Mouse (Mus musculus) splenic B cell, adult 2 months (primary cell): ENCODE results near the gene Rfx6.

ENCODE experiments used
- DNase-seq: peaks from one replicate; pipeline ENCODE4 v3.0.0-alpha.2; 2011; ENCODE audit warnings: low read depth, low spot score
- H3K27me3 ChIP-seq: 2 replicates; pipeline ENCODE4 v1.6.1; 2012; ENCODE audit warnings: mild to moderate bottlenecking, low read length, moderate library complexity, mixed read lengths; ENCODE audit not compliant: control insufficient read depth, poor library complexity, insufficient read depth, severe bottlenecking
- H3K36me3 ChIP-seq: 2 replicates; pipeline ENCODE4 v1.6.1; 2012; ENCODE audit warnings: mild to moderate bottlenecking, low read length, moderate library complexity, mixed read lengths; ENCODE audit not compliant: control insufficient read depth, poor library complexity, insufficient read depth, severe bottlenecking

The Rfx6 gene

DNA sequence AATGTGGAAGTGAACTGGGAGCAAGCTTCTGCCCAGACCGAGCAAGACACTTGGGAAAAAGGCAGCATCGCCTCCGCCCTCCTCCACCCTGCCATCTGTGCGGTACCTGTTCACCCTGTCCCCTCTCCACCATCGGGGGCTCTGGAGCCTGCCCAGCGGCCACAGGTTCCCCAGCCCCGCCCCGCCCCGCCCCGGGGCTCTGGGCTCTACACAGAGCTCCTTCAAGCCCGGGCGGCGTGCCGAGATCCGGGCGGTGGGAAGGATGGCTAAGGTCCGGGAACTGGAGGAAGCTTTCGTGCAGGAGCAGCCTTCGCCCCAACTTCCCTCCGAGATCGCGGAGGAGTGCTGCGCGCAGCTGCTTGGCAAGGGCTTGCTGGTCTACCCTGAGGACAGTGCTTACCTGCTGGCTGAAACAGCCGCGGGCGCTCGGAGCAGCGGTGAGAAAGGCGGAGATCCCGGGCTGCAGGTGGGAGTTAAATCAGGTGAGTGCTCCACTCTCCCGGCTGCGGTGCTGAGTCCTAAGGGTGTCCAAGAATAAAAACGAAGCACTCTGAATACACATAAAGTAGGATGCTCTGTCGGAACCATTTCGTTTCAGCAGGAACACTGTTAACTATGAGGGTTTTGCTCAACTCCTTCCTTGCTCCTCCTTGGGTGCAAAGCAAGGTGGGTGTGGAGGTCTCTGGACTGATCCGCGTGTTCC, at the start of gene Rfx6:
Rfx6 (plus strand) TSS at position 209 of the 703 bp plus-strand sequence.
- no peaks in the 10 kb centered on the region for H3K27me3 ChIP-seq
- no peaks in the 10 kb centered on the region for H3K36me3 ChIP-seq
- no peak for DNase-seq

DNA sequence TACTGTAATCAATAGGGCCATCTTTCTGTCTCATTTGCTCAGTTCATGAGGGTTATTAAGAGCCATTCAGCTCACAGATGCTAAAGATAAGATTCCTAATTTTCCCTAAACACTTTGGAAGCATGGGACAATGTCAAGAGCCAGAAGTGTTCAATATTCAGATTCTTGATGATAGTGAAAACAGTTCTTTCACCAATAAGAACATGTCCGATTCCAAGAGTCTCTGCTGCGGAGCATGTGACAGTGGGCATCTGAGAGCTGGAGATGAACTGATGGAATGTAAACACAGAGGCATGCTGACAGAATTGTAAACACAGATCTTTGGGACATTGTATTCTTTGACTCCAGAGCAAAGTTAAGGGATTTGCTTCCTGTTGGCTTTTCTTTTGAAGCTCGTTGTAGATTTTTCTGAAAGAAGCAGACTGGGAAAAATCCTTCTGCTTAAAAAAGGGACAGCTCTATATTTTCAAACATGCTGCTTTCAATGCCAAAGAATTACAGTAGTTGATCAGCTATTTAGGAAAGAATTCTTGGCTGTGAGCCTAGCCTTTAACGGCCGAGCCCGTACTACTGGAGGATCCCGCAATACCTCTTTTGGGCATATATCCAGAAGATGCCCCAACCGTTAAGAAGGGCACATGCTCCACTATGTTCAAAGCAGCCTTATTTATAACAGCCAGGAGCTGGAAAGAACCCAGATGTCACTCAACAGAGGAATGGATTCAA, 46.0 kb upstream of the Rfx6 start, which contains the start of gene Gprc6a:
Gprc6a (minus strand) TSS at position 51 of the 726 bp plus-strand sequence.
- no peaks in the 10 kb centered on the region for H3K27me3 ChIP-seq
- H3K36me3 ChIP-seq, result no peaks in the 10 kb centered on the region
- DNase-seq, result no peak

DNA sequence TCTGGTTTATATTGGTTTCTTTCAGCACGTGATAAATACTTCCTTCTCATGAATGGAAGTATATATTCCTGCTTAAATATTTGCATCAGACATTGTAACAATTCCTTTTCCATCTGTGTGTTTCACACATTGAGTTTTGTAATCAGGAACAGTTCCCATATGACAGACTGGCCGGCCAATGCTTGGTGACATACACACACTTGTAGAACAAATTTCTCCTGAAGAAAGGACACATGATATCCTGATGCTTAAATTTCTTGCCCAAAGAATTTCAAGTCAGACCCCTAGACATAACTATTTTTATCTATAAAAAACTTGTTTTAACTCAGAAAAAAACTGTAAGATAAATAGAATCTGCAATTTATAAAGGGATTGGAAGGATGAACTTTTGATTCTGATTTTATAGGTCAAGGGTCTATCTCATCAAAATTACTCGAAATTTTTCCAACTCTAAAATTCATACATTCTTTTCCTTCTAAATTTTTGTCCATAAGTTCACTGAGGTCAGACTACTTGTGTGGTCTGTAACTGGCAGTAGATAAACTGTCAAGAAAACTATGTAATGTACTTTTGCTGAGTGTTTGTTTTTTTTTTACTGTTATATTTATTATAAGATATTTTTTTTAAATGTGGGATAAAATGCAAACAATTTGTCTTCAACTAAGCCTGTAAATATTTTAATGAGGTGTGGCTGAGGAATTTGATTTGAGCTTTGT, 27.9 kb upstream of the Rfx6 start:
- H3K36me3 ChIP-seq, result no peaks in the 10 kb centered on the region
- H3K27me3 ChIP-seq, result no peaks in the 10 kb centered on the region
- no peak for DNase-seq

DNA sequence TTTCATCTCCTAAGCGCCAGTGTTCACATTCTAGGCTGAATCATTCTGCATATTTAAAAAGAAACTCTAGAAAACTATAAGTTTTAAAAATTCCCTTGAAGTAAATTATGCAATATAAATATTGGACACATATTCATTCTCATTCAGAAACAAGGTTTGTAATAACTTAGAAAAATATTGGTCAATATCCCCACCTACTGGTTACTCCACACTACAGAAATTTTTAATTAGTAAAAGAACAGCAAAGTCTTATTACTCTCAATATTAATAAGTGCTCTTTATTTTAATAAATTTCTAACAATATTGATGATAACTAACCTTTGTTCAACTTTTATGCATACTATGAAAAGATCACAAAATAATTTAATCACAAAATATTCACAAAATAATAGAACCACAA, 20.2 kb upstream of the Rfx6 start:
- DNase-seq, result peak; percentile 4
- Histone ChIP-seq H3K27me3 (no peaks in the 10 kb centered on the region), H3K36me3 (no peaks in the 10 kb centered on the region)

DNA sequence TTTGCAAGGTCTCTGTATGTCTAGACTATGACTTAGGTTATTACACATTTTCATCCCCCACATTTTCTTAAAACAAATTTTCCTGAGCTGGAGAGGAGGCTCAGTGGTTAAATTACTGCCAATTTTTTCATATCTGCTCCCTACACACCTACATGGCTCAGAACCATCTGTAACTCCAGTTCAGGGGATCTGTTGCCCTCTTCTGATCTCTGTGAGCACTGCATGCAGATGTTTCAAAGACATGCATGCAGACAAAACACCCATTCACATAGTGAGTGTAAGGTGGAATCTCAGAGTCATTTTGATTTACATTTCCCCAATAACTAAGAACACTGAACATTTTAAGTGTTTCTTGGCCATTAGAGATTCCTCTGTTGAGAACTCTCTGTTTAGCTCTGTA, 8.2 kb upstream of the Rfx6 start:
- no peaks in the 10 kb centered on the region for H3K36me3 ChIP-seq
- no peaks in the 10 kb centered on the region for H3K27me3 ChIP-seq
- DNase-seq, result no peak

DNA sequence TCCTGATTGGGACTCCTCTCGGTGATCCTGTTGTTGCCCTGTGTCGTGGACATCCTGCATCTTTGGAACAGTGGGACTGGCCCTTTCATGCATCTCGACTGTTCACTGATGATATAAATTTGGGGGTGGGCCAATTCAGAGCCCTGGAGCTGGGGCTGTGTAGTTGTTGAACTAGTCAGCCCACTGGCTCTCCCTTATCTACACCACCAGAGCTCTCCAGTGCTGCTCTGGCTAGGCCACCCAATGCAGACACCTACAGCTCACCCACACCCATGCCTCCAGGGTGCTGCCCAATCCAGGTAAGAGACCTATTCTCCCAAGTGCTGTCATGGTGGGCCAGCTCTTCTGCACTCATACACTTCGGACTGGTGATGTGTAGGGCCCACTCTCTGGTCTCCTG, 6.0 kb upstream of the Rfx6 start:
- DNase-seq, result no peak
- Histone ChIP-seq H3K36me3 (no peaks in the 10 kb centered on the region), H3K27me3 (no peaks in the 10 kb centered on the region)

DNA sequence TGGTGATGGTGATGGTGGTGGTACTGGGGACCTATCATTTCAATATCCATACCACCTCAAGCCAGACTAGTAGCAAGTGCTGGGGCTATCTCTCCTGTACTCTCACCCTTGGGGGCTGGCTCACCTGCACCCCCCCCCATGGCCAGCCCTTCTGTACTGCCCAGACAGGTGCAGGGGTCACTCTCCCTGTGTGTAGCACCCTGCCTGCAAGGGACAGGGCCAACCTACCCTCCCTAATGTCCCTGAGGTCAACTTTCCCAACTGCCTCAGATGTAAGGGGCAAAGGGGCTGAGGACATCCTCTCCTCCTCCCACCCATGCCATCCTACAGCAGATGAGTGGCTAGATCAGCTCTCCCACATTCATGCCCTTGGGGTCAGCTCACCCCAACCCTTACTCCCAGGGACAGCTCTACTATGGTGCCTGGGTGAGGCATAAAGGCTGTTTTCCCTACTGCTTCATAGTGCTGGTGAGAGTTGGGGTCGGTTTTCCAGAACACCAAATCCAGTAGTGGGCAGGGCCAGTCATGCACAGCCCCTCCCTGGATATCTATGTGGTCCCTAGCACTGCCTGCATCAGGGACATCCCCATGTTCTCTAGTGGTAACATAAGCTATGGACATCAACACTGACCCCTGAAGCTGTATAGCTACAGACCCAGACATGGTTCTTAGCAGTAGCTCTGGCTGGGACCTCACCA, 5.3 kb upstream of the Rfx6 start:
- DNase-seq, result no peak
- no peaks in the 10 kb centered on the region for H3K27me3 ChIP-seq
- no peaks in the 10 kb centered on the region for H3K36me3 ChIP-seq

DNA sequence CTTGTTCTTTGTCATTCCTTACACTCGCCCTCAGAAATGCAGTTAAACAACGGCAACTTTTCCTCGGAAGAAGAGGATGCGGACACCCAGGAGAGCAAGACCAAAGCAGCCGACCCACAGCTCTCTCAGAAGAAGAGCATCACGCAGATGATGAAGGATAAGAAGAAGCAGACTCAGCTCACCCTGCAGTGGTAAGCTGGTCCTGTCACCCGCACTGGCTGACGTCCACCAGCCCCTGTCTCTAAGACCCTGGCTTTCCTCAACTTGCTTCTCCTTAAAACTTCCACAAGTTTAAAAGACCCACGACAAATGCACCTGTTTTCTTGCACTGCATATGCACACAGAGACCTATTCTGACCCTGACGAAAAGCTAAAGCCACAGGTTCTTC, 689 bp downstream of the Rfx6 start:
- H3K36me3 ChIP-seq, result no peaks in the 10 kb centered on the region
- no peaks in the 10 kb centered on the region for H3K27me3 ChIP-seq
- no peak for DNase-seq

DNA sequence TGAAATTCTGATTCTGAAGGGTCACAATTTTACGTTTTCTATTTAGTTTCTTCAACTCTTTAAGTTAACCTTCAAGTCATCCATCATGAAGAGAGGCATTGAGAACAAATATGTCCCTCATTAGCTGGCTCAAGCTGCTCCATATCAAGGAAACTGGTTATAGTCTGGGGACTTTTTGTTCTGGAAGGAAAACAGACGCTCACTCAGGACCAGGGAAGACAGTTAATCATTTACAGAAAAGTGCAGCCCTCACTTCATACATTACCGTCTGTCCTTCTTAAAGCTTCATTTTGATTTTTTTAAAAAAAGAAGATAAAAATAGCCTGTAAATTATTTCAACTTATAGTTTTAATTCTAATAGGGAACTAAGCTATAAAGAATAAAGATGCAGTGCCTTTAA, 43.3 kb downstream of the Rfx6 start:
- DNase-seq, result no peak
- H3K27me3 ChIP-seq, result no peaks in the 10 kb centered on the region
- H3K36me3 ChIP-seq, result no peaks in the 10 kb centered on the region

DNA sequence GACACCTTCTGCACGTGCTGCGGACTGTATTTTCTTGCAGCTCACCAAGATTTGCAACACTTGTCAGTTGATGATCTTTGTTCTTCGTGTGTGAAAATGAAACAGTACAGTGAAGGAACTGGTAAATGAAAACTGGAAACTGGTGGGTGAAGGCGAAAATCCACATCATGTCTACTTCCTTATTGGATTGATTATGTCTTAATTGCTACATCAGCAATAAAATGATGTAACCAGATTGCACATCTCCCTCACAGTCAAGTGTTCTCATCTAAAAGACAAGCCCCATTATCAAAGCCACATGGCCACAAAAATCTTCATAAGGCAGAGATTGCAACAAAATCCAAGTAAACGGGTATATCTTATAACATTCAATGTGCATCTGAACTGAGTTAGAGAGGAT, 83.9 kb downstream of the Rfx6 start:
- H3K27me3 ChIP-seq, result no peaks in the 10 kb centered on the region
- H3K36me3 ChIP-seq, result no peaks in the 10 kb centered on the region

DNA sequence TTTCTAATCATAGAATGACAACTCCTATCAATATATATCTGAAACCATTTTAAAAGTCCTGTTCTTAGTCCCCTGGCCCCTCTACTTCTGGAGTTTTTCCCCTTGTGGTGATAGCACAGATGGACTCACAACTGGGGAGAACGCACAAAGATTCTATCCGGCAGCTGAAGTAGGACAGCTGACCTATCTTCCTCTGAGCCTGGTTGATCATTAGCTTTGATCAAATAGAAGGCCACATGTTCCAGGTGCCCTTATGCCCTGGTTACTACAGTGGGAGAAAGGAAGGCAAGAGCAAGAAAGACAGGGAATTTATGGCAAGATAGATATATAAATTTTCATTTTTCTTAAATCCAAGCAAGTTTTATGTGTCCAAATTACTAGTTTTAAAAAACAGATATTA, 85.7 kb downstream of the Rfx6 start:
- Histone ChIP-seq H3K36me3 (no peaks in the 10 kb centered on the region), H3K27me3 (no peaks in the 10 kb centered on the region)
- DNase-seq, result no peak

More for the DNA sequence above, 83.9 kb downstream of the Rfx6 start:
- DNase-seq, result no peak

DNA sequence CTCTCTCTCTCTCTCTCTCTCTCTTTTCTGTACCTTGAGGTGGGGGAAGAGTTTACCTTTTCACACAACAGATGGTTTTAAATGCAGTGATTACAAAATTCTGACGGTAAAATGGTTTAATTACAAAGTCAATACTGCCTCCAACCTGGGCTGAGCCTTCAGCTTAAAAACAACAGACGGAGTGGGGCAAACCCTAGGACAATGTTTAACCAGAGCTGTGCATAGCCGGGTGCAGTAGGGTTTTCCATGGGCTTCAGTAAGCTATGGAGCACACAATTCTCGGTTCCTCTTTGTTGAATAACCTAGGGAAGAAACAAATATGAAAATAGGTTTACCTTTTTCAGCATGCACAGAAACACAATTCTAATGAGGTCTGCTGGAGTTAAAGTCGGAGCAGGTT, 90.9 kb downstream of the Rfx6 start:
- no peaks in the 10 kb centered on the region for H3K36me3 ChIP-seq

DNA sequence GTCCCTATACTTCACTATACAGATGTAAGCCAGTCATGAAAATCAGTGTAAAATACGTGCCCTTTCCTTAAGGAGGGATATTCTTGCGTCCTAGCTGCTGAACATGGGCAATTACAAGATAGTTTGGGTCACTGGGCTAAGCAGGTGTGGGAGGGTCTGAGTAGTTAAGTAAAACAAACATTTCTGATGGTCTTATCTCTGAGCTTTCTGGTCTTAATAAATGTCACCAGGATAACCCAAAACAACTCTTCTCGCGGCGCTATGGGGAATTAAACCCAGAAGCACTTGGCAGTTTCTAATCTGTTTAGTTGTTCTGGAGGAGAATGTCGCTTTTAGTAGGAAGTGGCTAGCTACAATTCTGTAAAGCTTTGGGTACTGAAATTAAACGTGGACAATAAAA, 91.7 kb downstream of the Rfx6 start:
- DNase-seq, result no peak
- Histone ChIP-seq H3K27me3 (no peaks in the 10 kb centered on the region), H3K36me3 (no peaks in the 10 kb centered on the region)

More for the DNA sequence above, 90.9 kb downstream of the Rfx6 start:
- no peak for DNase-seq
- no peaks in the 10 kb centered on the region for H3K27me3 ChIP-seq

DNA sequence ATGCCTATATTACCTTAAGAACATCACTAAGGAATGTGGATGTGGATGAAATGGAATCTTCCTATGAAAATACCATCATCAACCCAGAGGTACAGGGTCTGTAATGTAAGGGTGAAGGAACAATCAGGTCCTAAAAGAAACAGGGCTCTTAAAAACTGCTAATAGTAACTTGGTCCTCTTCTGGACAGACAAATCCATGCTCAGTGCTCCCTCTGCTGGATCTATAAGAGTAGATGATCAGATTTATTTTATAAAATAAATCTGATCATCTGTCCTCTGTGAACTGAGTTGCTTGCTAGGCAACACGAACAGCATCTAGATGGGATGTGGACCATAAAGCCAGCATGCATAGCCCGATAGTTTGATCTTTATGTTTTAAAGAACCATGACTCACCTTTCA, 102.1 kb downstream of the Rfx6 start:
- no peaks in the 10 kb centered on the region for H3K27me3 ChIP-seq
- no peaks in the 10 kb centered on the region for H3K36me3 ChIP-seq
- DNase-seq, result no peak
